9 mouse cellular contexts compared by ENCODE assay signal in the genomic region with DNA sequence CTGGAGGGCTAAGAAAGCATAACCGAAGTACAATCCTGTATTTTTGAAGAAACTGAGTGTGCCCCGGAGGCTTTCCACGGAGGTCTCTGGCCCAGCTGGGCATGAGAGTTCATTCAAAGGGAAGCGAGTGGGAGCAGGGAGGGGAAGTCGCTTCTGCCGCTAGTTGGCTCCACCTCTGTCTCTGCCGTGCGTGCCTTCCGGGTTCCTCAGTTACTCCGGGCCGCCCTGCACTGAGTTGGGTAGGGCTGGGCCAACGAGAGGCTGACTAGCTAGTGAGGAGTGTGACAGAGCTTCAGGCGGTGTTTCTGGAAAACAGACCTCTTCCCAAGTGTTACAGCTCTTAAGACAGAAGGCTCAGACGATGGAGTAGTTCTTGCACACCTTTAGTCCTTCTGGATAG. TPM values are rescaled to one million over a fixed set of nuclear protein-coding genes. Genes with fewer than 3 reads are reported as not detected.
A peak's percentile ranks its signal among the peaks of the same experiment; 100 is the strongest.
DNase-seq lines count a peak whose midpoint lies in the region; ATAC-seq and TF ChIP-seq lines count a peak whose summit lies in the region.
"Had no signal": no experiment of that assay in that cellular context is flagged by ENCODE, and none has a peak within 500 bp of the region (broad histone marks: within the 10 kb centered on the region; RNA-seq: fewer than 3 reads in every experiment).

No protein-coding gene starts in this region.

- peak; percentile 58 for TF ChIP-seq CTCF in heart, adult 2 months (IDR thresholded peaks at IDR 0.05)

- TF ChIP-seq EP300 in heart, adult 2 months (IDR thresholded peaks at IDR 0.05; ENCODE audit: insufficient read depth, low read depth, low read length) = no peak

- TF ChIP-seq POLR2A in heart, adult 2 months (IDR thresholded peaks at IDR 0.05; ENCODE audit: insufficient read depth, low read depth, low read length) = no peak

- 17% methylated on average over 14 of the region's 14 CpGs for WGBS in hindbrain, embryonic 11.5 days
- WGBS in hindbrain, embryonic 16.5 days = 20% methylated on average over 14 of the region's 14 CpGs
- WGBS in heart, adult 2 months = 18% methylated on average over 14 of the region's 14 CpGs

- H3K36me3 ChIP-seq in hindbrain, embryonic 11.5 days (ENCODE audit: control insufficient read depth, insufficient read depth, low read length) = no peaks in the 10 kb centered on the region
- no peaks in the 10 kb centered on the region for H3K36me3 ChIP-seq in hindbrain, embryonic 16.5 days (ENCODE audit: control insufficient read depth, insufficient read depth, low read length)
- no peaks in the 10 kb centered on the region for H3K36me3 ChIP-seq in heart, adult 2 months (ENCODE audit: control insufficient read depth, insufficient read depth, low read length)
- H3K36me3 ChIP-seq: limb, embryonic 15.5 days had no signal

- ATAC-seq in hindbrain, embryonic 11.5 days (ENCODE audit: low FRiP score) = no peak
- ATAC-seq in hindbrain, embryonic 16.5 days = no peak
- peak; percentile 59 for ATAC-seq in monocyte, adult 5-6 weeks (replicated peaks; ENCODE audit: insufficient number of reproducible peaks, low FRiP score, low TSS enrichment, poor library complexity, severe bottlenecking)

- intact Hi-C loops in heart, adult 2 months (cut with DNase I) = no loop called here

- H3K9me3 ChIP-seq in hindbrain, embryonic 11.5 days (ENCODE audit: control insufficient read depth, low read length) = no peaks in the 10 kb centered on the region
- no peaks in the 10 kb centered on the region for H3K9me3 ChIP-seq in hindbrain, embryonic 16.5 days (ENCODE audit: control insufficient read depth, low read length)
- H3K9me3 ChIP-seq: limb, embryonic 15.5 days had no signal

- no peaks in the 10 kb centered on the region; the same call in 1 of the 2 replicates for H3K4me1 ChIP-seq in hindbrain, embryonic 11.5 days (replicated peaks; ENCODE audit: control insufficient read depth, insufficient read depth, low read length)
- peaks cover 5% of the 10 kb centered on the region for H3K4me1 ChIP-seq in hindbrain, embryonic 16.5 days (ENCODE audit: control insufficient read depth, insufficient read depth, low read depth, low read length)
- peaks cover 2% of the 10 kb centered on the region for H3K4me1 ChIP-seq in heart, adult 2 months (ENCODE audit: control insufficient read depth, insufficient read depth, low read length)

- no peaks in the 10 kb centered on the region for H3K27me3 ChIP-seq in hindbrain, embryonic 11.5 days (ENCODE audit: control insufficient read depth, insufficient read depth, low read length)
- H3K27me3 ChIP-seq in hindbrain, embryonic 16.5 days (replicated peaks; ENCODE audit: control insufficient read depth, insufficient read depth, low read length) = no peaks in the 10 kb centered on the region
- H3K27me3 ChIP-seq in heart, adult 2 months (ENCODE audit: control insufficient read depth, insufficient read depth, low read length) = no peaks in the 10 kb centered on the region
- H3K27me3 ChIP-seq: limb, embryonic 15.5 days had no signal

- no peak overlapping the region for H3K9ac ChIP-seq in hindbrain, embryonic 11.5 days (ENCODE audit: low read depth, low read length)
- no peak overlapping the region for H3K9ac ChIP-seq in hindbrain, embryonic 16.5 days (ENCODE audit: low read depth, low read length)
- H3K9ac ChIP-seq in heart, adult 2 months (ENCODE audit: low read depth, low read length) = no peak overlapping the region
- H3K9ac ChIP-seq: limb, embryonic 15.5 days had no signal

- no peaks in the 10 kb centered on the region for H3K79me2 ChIP-seq in heart, adult 2 months (replicated peaks; ENCODE audit: control insufficient read depth, insufficient read depth, low read length)

- peak; percentile 10 for DNase-seq in hindbrain, embryonic 11.5 days (ENCODE audit: low spot score)
- peak; percentile 70 for DNase-seq in ZHBTc4 (ENCODE audit: low read depth, low spot score)
- DNase-seq in heart, adult 2 months = peak; percentile 37 to 49
- peak; percentile 33 to 68 for DNase-seq in kidney, postnatal 36 days
- peak; percentile 57 to 65 for DNase-seq in thymus, postnatal 36 days
- no peak for DNase-seq in cerebellum, adult 9-10 months

- H3K4me3 ChIP-seq in hindbrain, embryonic 11.5 days (ENCODE audit: low read depth, low read length) = no peak overlapping the region
- H3K4me3 ChIP-seq in hindbrain, embryonic 16.5 days (ENCODE audit: low read length) = no peak overlapping the region
- H3K4me3 ChIP-seq in heart, adult 2 months = no peak overlapping the region
- H3K4me3 ChIP-seq: limb, embryonic 15.5 days had no signal

- no peak overlapping the region for H3K4me2 ChIP-seq in hindbrain, embryonic 11.5 days (replicated peaks; ENCODE audit: low read depth, low read length)
- no peak overlapping the region for H3K4me2 ChIP-seq in hindbrain, embryonic 16.5 days (ENCODE audit: low read length)
- H3K4me2 ChIP-seq: limb, embryonic 15.5 days had no signal

- no peak overlapping the region for H3K27ac ChIP-seq in hindbrain, embryonic 11.5 days (ENCODE audit: low read depth, low read length)
- H3K27ac ChIP-seq in hindbrain, embryonic 16.5 days (ENCODE audit: low read depth, low read length) = no peak overlapping the region
- no peak overlapping the region for H3K27ac ChIP-seq in heart, adult 2 months
- H3K27ac ChIP-seq: limb, embryonic 15.5 days had no signal

RNA-seq across cellular contexts. Expression of gene Tmem126a, which starts 3.9 kb away (rescaled TPM):
- polyA plus RNA-seq in hindbrain, embryonic 11.5 days (2014; fragmentation: Nextera tagmentation; extraction: Ambion mirVana) = 120 and 122 TPM in 2 replicates
- polyA plus RNA-seq in hindbrain, embryonic 16.5 days (2015; fragmentation: Nextera tagmentation; extraction: Ambion mirVana) = 123 and 136 TPM in 2 replicates
- 100 to 1,000 TPM; 111 to 140 TPM for total RNA-seq in heart, adult 2 months (2021)
- polyA plus RNA-seq in heart, adult 2 months (2012; rRNA removed) = 72.6 and 110 TPM in 2 replicates
- 25.4 to 47.1 TPM (median 42.7 TPM) in 3 replicates for total RNA-seq in monocyte, adult 5-6 weeks (2017)

RNA-seq across cellular contexts. Expression of gene Tmem126b, which starts 14.9 kb away (rescaled TPM):
- 42.7 and 42.9 TPM in 2 replicates for polyA plus RNA-seq in hindbrain, embryonic 11.5 days (2014; fragmentation: Nextera tagmentation; extraction: Ambion mirVana)
- 48.0 and 48.1 TPM in 2 replicates for polyA plus RNA-seq in hindbrain, embryonic 16.5 days (2015; fragmentation: Nextera tagmentation; extraction: Ambion mirVana)
- total RNA-seq in heart, adult 2 months (2021) = 10 to 100 TPM; 24.8 to 25.4 TPM
- polyA plus RNA-seq in heart, adult 2 months (2012; rRNA removed) = 10.7 and 18.2 TPM in 2 replicates
- 5.9 to 8.8 TPM (median 8.7 TPM) in 3 replicates for total RNA-seq in monocyte, adult 5-6 weeks (2017)

RNA-seq across cellular contexts. Expression of gene Dlg2, which starts 15.5 kb away (rescaled TPM):
- 2.1 and 3.1 TPM in 2 replicates for polyA plus RNA-seq in hindbrain, embryonic 11.5 days (2014; fragmentation: Nextera tagmentation; extraction: Ambion mirVana)
- polyA plus RNA-seq in hindbrain, embryonic 16.5 days (2015; fragmentation: Nextera tagmentation; extraction: Ambion mirVana) = 25.5 and 28.3 TPM in 2 replicates
- 1 to 10 TPM; 1.7 to 1.9 TPM for total RNA-seq in heart, adult 2 months (2021)
- 0.72 and 1.1 TPM in 2 replicates for polyA plus RNA-seq in heart, adult 2 months (2012; rRNA removed)
- total RNA-seq in monocyte, adult 5-6 weeks (2017) = 0.96 to 2.9 TPM (median 1.7 TPM) in 3 replicates

RNA-seq across cellular contexts. Expression of gene Crebzf, which starts 18.4 kb away (rescaled TPM):
- polyA plus RNA-seq in hindbrain, embryonic 11.5 days (2014; fragmentation: Nextera tagmentation; extraction: Ambion mirVana) = 48.8 and 59.3 TPM in 2 replicates
- polyA plus RNA-seq in hindbrain, embryonic 16.5 days (2015; fragmentation: Nextera tagmentation; extraction: Ambion mirVana) = 17.0 and 23.2 TPM in 2 replicates
- 10 to 100 TPM; 18.0 to 20.4 TPM for total RNA-seq in heart, adult 2 months (2021)
- 12.3 and 17.5 TPM in 2 replicates for polyA plus RNA-seq in heart, adult 2 months (2012; rRNA removed)
- 89.3 to 156 TPM (median 111 TPM) in 3 replicates for total RNA-seq in monocyte, adult 5-6 weeks (2017)

RNA-seq across cellular contexts. Expression of gene Ccdc89, which starts 34.6 kb away (rescaled TPM):
- 3.2 and 3.5 TPM in 2 replicates for polyA plus RNA-seq in hindbrain, embryonic 11.5 days (2014; fragmentation: Nextera tagmentation; extraction: Ambion mirVana)
- 1.5 and 2.1 TPM in 2 replicates for polyA plus RNA-seq in hindbrain, embryonic 16.5 days (2015; fragmentation: Nextera tagmentation; extraction: Ambion mirVana)
- total RNA-seq in heart, adult 2 months (2021) = under 1 TPM in 1 of 2 experiments, not detected in 1; 0.16 TPM
- 0.15 and 0.18 TPM in 2 replicates for polyA plus RNA-seq in heart, adult 2 months (2012; rRNA removed)
- 0.53 to 0.78 TPM in 2 of 3 replicates, not detected in the other for total RNA-seq in monocyte, adult 5-6 weeks (2017)
